Mouse (Mus musculus): ENCODE measurements around the gene Ifna16.

GRCm38 (mm10) chr4:88699301-88699700 lies 22.6 kb upstream of the Ifna16 start:
- TF ChIP-seq CTCF (IDR thresholded peaks at IDR 0.05; ENCODE audit: low read depth, low read length) (no peak), POLR2A (IDR thresholded peaks at IDR 0.05; ENCODE audit: borderline replicate concordance, low read depth, low read length) (no peak)

All from bone marrow macrophage, adult 2 months (primary cell).